Mouse (Mus musculus): ENCODE measurements around the gene Gpkow.

DNA sequence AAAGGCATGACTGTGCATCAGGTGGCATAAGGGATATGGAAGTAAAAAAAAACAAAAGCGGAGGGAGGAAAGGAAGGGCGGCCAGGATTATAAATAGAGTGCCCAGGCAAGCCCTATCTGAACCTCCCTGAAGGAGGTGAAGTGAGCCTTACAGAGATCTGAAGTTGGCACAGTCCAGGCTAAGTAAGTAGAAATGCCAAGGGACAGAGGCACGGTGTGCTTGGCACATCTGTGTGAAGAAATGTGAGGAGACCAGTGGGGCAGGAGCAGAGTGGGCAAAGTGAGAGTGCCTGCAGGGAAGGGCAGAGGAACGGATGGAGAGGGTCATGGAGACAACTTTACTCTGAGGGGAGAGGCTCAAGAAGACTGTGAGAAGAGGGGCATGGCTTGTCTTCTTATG lies 35.8 kb upstream of the Gpkow start:
- no peak for TF ChIP-seq POLR2A (IDR thresholded peaks at IDR 0.05; ENCODE audit: low read depth, low read length)
- TF ChIP-seq CHD1 (IDR thresholded peaks at IDR 0.05; ENCODE audit: low read depth, low read length), result no peak
- no peak for TF ChIP-seq CTCF (conservative IDR thresholded peaks at IDR 0.05 in 1 of 2, IDR thresholded peaks at IDR 0.05 in 1 of 2; ENCODE audit: low read depth in 2 of 2, low read length in 2 of 2)
- no peak for TF ChIP-seq KAT2A (IDR thresholded peaks at IDR 0.05; ENCODE audit: insufficient replicate concordance, low read length)
- no peak for TF ChIP-seq SMC3 (IDR thresholded peaks at IDR 0.05; ENCODE audit: low read depth, low read length)
- TF ChIP-seq ZC3H11A (IDR thresholded peaks at IDR 0.05; ENCODE audit: low read depth, low read length), result no peak
- no peak for TF ChIP-seq MAX (IDR thresholded peaks at IDR 0.05; ENCODE audit: low read length)
- TF ChIP-seq HCFC1 (IDR thresholded peaks at IDR 0.05; ENCODE audit: low read depth, low read length), result no peak
- no peak for TF ChIP-seq SIN3A (IDR thresholded peaks at IDR 0.05; ENCODE audit: low read length)
- no peak for TF ChIP-seq USF1 (IDR thresholded peaks at IDR 0.05; ENCODE audit: low read depth, low read length)

Measured in CH12.LX (cell line).